Mouse (Mus musculus) ES-E14 (cell line): ENCODE results near the gene Phactr2.

ENCODE experiments used
- HCFC1 ChIP-seq: IDR thresholded peaks from 2 replicates; pipeline ENCODE4 v1.6.1; 2012; ENCODE audit warnings: low read length, inconsistent platforms, borderline replicate concordance; ENCODE audit not compliant: insufficient read depth
- MAFK ChIP-seq: IDR thresholded peaks from 2 replicates; pipeline ENCODE4 v1.6.1; 2014; ENCODE audit warnings: mild to moderate bottlenecking, low read depth, low read length, inconsistent platforms; ENCODE audit not compliant: insufficient read depth
- ZC3H11A ChIP-seq: IDR thresholded peaks from 2 replicates; pipeline ENCODE4 v1.6.1; 2012; ENCODE audit warnings: low read depth, mild to moderate bottlenecking, inconsistent platforms, low read length, borderline replicate concordance
- ZNF384 ChIP-seq: IDR thresholded peaks from 2 replicates; pipeline ENCODE4 v1.6.1; 2012; ENCODE audit warnings: low read depth, low read length, inconsistent platforms

DNA sequence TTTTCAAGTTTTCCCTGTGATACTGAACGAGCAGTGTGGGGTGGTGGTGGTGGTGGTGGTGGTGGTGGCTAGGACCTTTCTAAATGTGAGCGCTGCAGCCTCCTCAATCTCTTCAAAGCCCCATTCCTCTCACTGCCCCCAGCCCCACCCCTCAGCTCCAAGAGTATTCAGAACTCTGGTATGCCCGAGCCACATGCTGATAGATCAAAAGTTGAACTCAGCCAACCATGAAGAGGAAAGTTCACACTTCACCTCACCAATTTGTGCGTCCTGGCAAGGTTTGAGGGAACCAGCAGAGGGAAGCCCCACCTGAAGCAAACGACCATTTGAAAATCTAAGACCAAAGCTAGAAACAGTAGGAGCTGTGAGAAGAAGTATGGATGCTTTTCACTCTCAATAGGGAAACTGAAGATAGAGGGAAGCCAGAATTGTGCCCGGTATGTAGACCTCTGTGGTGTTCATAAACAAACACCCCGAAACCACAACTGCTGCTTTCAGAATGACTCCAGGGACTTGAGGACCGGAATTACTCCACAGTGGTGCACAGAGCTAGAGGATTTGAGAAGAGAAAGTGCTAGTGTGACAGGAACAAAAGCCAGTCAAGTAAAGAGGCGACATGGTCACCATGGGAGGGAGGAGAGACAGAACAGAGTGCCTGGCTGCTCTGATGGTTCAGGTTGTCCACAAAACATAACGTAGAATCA lies 35.9 kb downstream of the Phactr2 start:
- TF ChIP-seq HCFC1: no peak
- TF ChIP-seq MAFK: no peak
- TF ChIP-seq ZNF384: no peak
- TF ChIP-seq ZC3H11A: no peak
